Mouse (Mus musculus) kidney, adult 8-10 months (tissue): ENCODE results near the gene Jmjd4.

Source experiments
- DNase-seq, 2 experiments: peaks; one replicate each; pipeline ENCODE4 v3.0.0; 2022

Jmjd4 gene

DNA sequence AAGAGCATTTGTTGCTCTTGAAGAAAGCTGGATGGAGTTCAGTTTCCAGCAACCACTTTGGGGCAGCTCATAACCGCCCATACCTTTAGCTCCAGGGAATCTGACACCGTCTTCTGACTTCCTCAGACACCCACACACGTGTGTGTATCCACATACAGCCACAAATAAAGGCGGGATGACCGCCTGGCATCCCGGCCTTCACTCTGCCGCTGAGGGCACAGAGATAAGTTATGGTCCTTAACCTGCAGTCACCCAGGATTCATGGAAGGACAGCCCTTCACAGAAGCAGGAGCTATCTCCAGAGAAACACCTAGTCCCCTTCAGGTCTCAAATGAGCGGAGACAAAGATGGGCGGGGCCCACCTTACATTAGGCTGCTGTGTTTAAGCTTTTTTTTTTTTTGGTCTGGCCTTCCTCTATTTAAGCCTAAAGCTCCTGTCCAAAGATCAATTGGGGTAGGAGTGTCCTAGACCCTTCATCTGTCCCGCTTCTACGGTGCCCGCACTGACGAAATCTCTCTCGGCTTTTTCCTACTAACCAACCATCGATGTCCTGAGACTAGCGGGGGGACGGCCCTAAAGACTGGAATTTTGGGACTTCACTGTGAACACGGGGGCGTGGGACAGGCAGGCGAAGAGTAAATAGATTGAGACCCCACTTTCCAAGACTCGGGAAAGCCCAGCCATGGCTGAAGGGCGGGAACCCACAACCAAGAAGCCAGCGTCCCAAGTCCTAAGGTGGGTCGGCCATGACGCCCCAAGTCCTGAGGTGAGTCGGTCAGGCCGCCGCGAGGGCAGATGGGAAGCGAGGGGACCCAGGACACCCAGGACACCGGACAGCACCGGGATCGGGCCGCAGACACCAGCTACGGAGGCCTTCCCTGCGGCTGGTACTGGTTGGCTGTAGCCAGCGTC, 21.8 kb downstream of the Jmjd4 start:
- no peak for DNase-seq

GRCm38 (mm10) chr11:59472326-59472677, 22.5 kb downstream of the Jmjd4 start, which contains the start of gene Zfp867:
Zfp867 (minus strand) TSS chr11:59472474.
- DNase-seq = peak; percentile 87 to 95

- no peak for DNase-seq
These were observed 27.4 kb downstream of the Jmjd4 start for GRCm38 (mm10) chr11:59477240-59477639.

DNA sequence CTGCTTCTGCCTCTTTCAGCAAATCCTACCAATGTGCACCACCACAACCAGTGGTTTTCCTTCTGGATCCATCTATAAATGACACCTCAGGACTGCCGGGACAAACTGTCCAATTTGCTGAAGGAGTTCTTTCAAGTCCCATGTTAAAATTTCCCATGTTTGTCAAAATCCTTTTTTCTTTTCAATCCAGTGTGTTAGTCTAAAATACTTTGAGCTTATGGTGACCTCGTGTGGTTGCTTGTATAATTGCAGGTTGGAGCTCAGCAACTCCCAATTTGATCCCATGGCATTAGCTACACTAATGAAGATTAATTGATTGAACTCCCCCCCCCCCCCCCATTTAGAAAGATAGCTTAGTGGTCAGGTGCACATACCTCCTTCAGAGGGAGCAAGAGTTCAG, 33.4 kb downstream of the Jmjd4 start:
- DNase-seq = peak; percentile 42 to 60

- no peak for DNase-seq
These were observed 35.8 kb downstream of the Jmjd4 start for GRCm38 (mm10) chr11:59485641-59486040.

GRCm38 (mm10) chr11:59486222-59486621, 36.4 kb downstream of the Jmjd4 start:
- no peak for DNase-seq

DNA sequence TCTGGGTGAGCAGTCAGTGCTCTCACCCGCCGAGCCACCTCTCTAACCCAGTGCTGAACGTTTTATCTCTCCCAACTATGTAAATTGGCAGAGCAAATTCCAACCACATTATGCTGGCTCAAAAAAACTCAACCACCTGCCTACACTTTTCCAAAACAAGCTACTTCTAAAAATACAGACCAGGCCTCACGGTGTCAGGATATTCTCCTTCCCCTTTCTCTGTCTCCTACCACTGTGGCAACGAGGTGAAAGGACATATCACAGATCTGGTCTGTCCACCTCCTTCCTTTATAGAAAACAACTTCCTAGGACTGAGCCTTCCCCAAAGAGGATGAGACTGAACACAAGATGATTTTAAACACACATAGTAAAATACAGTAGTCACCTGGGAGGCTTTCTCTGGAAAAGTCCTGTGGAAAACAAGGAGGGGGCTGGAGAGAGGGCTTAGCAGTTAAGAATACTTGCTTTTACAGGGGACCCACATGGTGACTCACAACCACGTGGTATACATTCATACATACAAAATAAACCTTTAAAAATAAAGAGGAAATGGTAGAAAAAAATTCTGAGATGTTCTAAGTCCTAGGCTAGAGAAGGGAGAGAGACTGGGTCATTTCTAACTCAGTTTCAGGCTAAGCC, 46.9 kb downstream of the Jmjd4 start:
- no peak for DNase-seq

DNA sequence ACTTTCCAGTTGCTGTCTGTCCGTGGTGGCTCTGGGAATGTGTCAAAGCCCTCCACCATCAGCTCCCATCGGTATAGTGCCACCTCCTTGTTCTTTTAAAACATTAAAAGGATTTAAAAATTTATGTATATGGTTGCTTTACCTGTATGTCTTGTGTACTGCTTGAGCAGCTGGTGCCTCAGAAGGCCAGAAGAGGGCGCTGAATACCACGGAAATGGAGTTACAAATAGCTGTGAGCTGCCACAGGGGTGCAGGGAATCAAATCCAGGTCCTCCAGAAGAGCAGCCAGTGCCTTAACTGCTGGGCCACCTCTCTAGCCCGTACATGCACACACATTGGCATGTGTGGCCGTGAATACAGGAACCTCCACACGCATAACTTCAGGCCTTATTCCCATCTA, 47.9 kb downstream of the Jmjd4 start:
- no peak for DNase-seq

DNA sequence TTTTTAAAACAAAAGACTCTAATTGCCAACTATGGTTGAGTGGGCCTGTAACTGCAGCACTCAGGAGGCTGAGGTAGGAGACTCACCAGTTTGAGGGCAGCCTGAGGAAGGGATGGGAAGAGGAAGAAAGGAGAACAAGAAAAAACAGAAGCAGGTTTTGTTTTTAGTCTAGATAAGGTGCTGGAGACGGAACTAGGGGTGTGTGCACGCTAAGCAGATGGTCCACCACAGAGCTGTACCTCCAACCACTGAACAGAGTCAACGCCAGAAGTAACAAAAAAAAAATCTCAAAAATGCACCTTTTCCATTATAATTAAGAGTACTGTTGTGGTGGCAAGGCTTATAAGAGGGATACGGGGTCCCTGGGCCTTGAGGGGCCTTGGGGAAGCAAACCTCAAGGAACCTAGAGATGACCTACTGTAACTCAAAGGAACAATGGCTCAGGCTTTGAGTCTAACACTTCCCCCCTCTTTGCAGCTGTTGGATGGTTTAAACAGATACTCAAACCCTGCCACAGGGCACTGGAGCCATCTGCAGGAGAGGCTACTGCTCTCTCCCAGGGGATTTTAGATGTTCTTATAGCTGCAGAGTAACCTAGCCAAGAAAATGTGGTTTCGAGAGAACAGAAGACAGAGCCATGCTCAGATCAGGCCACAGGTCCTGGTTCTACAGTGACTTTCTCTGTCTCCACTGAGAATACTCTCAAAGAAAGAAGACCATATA, 52.3 kb downstream of the Jmjd4 start:
- DNase-seq = no peak

- peak; percentile 58 to 69 for DNase-seq
These were observed 55.5 kb downstream of the Jmjd4 start for GRCm38 (mm10) chr11:59505351-59505838.

DNA sequence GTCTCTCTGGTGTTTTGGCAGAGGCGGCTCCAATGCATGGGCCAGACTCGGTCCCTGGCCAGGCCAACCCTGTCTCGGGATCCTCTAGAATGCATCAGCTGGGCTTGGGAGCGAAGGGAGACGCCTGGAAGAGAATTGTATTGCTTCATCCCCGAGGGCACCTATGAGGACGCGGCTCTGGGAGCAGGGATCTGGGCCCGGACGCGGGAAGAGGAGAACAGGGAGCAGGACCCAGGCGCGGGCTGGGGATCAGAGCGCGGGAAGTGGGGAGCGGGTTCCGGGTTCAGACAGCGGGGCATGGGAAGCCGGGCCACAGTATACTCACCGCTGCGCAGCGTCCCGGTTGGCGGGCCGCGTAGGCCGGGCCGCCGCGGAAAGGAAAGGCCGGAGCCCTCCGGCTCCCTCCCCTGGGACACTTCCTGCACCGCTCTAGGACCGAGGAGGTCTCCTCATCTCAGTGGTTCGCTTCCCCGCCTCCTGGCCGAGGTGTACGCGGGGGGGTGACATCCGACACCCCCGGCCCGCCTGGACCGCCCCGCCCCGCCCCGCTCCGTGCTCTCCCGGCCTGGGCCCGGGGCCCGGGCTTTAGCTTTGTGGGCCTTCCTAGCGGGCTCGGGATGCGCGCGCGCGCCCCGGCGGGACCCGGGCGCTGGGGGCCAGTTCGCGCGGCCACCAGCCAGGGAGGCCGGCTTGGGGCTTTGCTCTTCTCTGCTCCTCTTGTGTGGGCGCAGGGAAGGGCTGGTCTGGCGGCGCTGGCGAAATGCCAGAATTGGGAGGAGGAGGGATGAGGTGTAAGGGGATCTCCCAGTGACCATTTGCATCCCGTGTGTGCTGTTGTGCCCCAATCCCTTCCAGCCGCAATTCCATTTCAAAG, 56.2 kb downstream of the Jmjd4 start:
- DNase-seq = peak; percentile 87

DNA sequence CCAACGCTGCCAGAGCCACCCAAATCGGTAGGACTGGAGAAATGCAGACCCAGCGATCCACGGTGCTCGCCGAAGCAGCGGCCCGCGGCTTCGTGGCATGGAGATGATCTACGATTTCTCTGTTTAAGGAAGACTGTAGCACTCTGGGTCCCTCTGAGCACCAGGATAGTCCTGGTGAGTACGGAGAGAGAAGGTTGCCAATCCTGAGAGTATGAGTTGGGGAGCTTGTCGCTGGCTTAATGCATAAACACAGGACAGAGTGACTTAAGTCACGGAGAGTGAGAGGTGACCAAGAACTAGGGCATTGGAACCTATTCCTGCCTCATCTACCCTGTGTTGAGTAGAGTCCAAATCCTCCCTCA, 56.8 kb downstream of the Jmjd4 start:
- DNase-seq = no peak
